Mouse (Mus musculus) thymus, adult 2 months (tissue): ENCODE measurements around the gene Ddo. TPM values are rescaled to one million over a fixed set of nuclear protein-coding genes. Genes with fewer than 3 reads are reported as not detected.

Experiments used
- DNase-seq: peaks from one replicate; pipeline ENCODE4 v3.0.0; 2021
- H3K27ac ChIP-seq: fragments of 200-500 bp; 2 replicates; pipeline ENCODE4 v1.5.1; 2012; ENCODE audit warnings: low read length, control low read depth; ENCODE audit not compliant: control insufficient read depth, insufficient read depth
- H3K27me3 ChIP-seq: fragments of 200-500 bp; 2 replicates; pipeline ENCODE4 v1.6.1; 2012; ENCODE audit warnings: mild to moderate bottlenecking, low read length, moderate library complexity, mixed read lengths; ENCODE audit not compliant: control insufficient read depth, insufficient read depth
- H3K36me3 ChIP-seq: fragments of 200-500 bp; 2 replicates; pipeline ENCODE4 v1.6.1; 2012; ENCODE audit warnings: mild to moderate bottlenecking, low read length, moderate library complexity; ENCODE audit not compliant: control insufficient read depth, insufficient read depth
- H3K4me1 ChIP-seq: fragments of 200-500 bp; replicated peaks from 2 replicates; pipeline ENCODE4 v1.6.1; 2012; ENCODE audit warnings: low read length; ENCODE audit not compliant: control insufficient read depth, insufficient read depth
- H3K4me3 ChIP-seq: fragments of 200-500 bp; 2 replicates; pipeline ENCODE4 v1.5.1; 2012; ENCODE audit warnings: mild to moderate bottlenecking, low read length, control low read depth, moderate library complexity; ENCODE audit not compliant: control insufficient read depth, insufficient read depth
- CTCF ChIP-seq: fragments of 200-500 bp; IDR thresholded peaks from 2 replicates; pipeline ENCODE4 v1.5.1; 2012; ENCODE audit warnings: mild to moderate bottlenecking, control low read depth, low read length, moderate library complexity, borderline replicate concordance; ENCODE audit not compliant: control insufficient read depth, poor library complexity, insufficient read depth; ENCODE audit errors: extremely low read depth
- WGBS: fragments of 180-500 bp; shearing (Covaris S2); methylation state at CpG from one replicate; pipeline ENCODE4 v1.1.7; 2018; 5-methylcytosine and 5-hydroxymethylcytosine counted together
- polyA plus RNA-seq: library from polyadenylated mRNA; depleted of rRNA; stranded (reverse); fragments of >200 nt; gene quantifications from 2 replicates; pipeline ENCODE4 v1.2.3, GENCODE M21; 2012; rRNA removed

The Ddo gene
- polyA plus RNA-seq, 1 experiment: 3.7 TPM

DNA sequence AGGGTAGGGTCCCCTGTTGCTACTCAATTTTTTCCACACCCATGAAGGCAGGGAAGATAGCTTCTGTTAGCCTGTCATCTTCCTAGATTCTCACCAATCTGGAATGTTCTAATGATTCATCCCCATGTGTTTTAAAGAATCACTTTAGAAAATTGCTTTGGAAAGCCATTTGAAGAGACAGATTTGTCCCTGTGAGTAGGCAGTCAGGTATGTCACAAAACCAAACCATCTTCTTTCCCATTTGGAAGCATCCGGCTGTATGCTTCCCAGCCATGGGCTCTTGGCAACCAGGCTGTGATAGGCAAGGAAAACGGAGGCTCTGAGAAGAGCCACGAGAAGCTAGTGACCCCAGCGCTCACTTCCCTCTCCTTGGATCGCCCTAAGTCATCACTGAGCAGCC, 100.4 kb downstream of the Ddo start:
- Histone ChIP-seq H3K36me3 (no peaks in the 10 kb centered on the region), H3K27ac (no peak overlapping the region), H3K4me3 (no peak overlapping the region), H3K4me1 (no peaks in the 10 kb centered on the region), H3K27me3 (no peaks in the 10 kb centered on the region)
- 92% methylated on average over 5 of the region's 5 CpGs for WGBS
- DNase-seq: no peak
- no peak for TF ChIP-seq CTCF

Other genes with a start within 250 kb of the Ddo start
- gene Slc22a16, start 59.7 kb upstream of the Ddo start, polyA plus RNA-seq: not detected in 2 replicates
- gene Mettl24, start 53.3 kb downstream of the Ddo start, polyA plus RNA-seq: 0.23 and 0.36 TPM in 2 replicates